Comparison of ENCODE assay signal across 17 mouse cellular contexts in the genomic region with DNA sequence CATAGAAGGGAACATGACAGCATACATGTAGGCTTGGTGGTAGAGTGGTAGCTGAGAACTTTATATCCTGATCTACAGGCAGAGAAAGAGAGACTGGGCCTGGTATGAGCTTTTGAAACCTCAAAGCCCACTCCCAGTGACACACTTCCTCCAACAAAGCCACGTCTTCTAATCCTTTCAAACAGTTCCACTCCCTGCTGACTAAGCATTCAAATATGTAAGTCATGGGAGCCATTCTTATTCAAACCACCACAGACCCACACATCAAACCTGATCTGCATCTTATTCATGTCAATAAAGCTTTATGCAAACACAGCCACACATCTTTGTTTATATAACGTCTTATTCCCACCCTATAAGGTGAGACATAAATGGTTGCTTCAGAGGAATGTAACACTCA.
"Had no signal": no experiment of that assay in that cellular context is flagged by ENCODE, and none has a peak within 500 bp of the region (broad histone marks: within the 10 kb centered on the region; RNA-seq: fewer than 3 reads in every experiment).

No protein-coding gene starts in this region.

- H3K4me1 ChIP-seq: midbrain, embryonic 13.5 days; neural tube, embryonic 13.5 days had no signal

- H3K27me3 ChIP-seq: megakaryocyte, embryonic 14.5 days; midbrain, embryonic 13.5 days; neural tube, embryonic 13.5 days; stomach, embryonic 15.5 days had no signal

- H3K9me3 ChIP-seq: midbrain, embryonic 13.5 days; neural tube, embryonic 13.5 days; stomach, embryonic 15.5 days had no signal

- H3K9ac ChIP-seq: lung, embryonic 14.5 days; midbrain, embryonic 13.5 days; neural tube, embryonic 13.5 days; stomach, embryonic 15.5 days had no signal

- H3K27ac ChIP-seq: macrophage; midbrain, embryonic 13.5 days; neural tube, embryonic 13.5 days; stomach, embryonic 15.5 days; stomach, postnatal 0 days had no signal

- H3K4me2 ChIP-seq: lung, embryonic 14.5 days; midbrain, embryonic 11.5 days; midbrain, embryonic 13.5 days; neural tube, embryonic 13.5 days; stomach, embryonic 15.5 days had no signal

- ATAC-seq: midbrain, embryonic 13.5 days; midbrain, embryonic 16.5 days had no signal

- H3K4me3 ChIP-seq: megakaryocyte, embryonic 14.5 days; midbrain, embryonic 13.5 days; myocyte; neural tube, embryonic 13.5 days; stomach, embryonic 15.5 days had no signal

- DNase-seq: lung, adult 18-20 months; lung, embryonic 14.5 days; lung, postnatal 14 days; lung, postnatal 36 days; right cerebral cortex, postnatal 14 days; thymus, adult 2 months; thymus, postnatal 25 days; thymus, postnatal 4 days had no signal

- H3K36me3 ChIP-seq: midbrain, embryonic 13.5 days; neural tube, embryonic 13.5 days; stomach, embryonic 15.5 days had no signal
